Mouse (Mus musculus): Measurements from ENCODE around the gene Sox6.

DNA sequence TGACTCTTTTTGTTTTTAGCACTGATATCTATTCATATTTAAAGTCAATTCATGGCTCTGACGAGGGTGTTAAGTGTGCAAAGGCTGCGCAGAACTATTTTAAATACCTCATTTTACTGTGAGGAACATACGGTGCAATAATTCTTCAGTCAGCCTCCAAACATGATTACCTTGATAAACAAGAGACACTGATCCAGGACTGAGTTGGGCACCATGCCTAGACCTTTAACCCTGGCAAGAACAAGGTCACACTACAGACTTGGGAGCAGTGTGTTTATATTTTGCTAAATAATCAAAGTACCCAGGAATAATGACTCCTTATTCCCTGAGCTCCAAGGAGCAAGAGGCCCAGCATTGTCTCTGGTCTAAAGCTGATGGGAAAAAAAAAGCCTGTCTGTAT lies 458.8 kb downstream of the Sox6 start:
- TF ChIP-seq CTCF (IDR thresholded peaks at IDR 0.05; ENCODE audit: extremely low read depth, insufficient read depth, insufficient read length, insufficient replicate concordance), result no peak
- no peak for TF ChIP-seq POLR2A (IDR thresholded peaks at IDR 0.05; ENCODE audit: low read depth, low read length)
